Mouse (Mus musculus): ENCODE measurements at regions not wholly inside any gene's neighbourhood (a gene's known extent, or its start where the extent isn't known, plus 50 kb on each side); places are given as distances from the start of the nearest gene placed in this dataset.

GRCm38 (mm10) chr5:129298646-129299455, 202.2 kb upstream of the Sfswap start:
- TF ChIP-seq GATA1 (IDR thresholded peaks at IDR 0.05; ENCODE audit: borderline replicate concordance, low read length) (no peak), FLI1 (IDR thresholded peaks at IDR 0.05; ENCODE audit: low read length) (no peak)

All from megakaryocyte, embryonic 14.5 days (primary cell).